Mouse (Mus musculus) Patski (cell line): ENCODE results near the gene Tango2. TPM values are rescaled to one million over a fixed set of nuclear protein-coding genes. Genes with fewer than 3 reads are reported as not detected.

Experiments
- ATAC-seq: fragments of 100-300 bp; one replicate; pipeline ENCODE4 v1.8.0; 2021
- CTCF ChIA-PET: fragments of 350-600 bp; sonication (Branson Sonifier 250); formaldehyde crosslinking; loops from one replicate; lab custom pipeline; 2022; ENCODE audit warnings: inconsistent platforms; lab: Charles Lee
- POLR2A ChIA-PET: fragments of 350-600 bp; sonication (Branson Sonifier 250); formaldehyde crosslinking; loops from one replicate; lab custom pipeline; 2022; ENCODE audit warnings: antibody characterized with exemption, inconsistent platforms; lab: Charles Lee
- DNase-seq: peaks from one replicate; pipeline ENCODE4 v3.0.0-alpha.2; 2011; ENCODE audit warnings: low read depth, low spot score
- H3K27me3 ChIP-seq: fragments of 371-371 bp; one replicate; pipeline ENCODE4 v1.5.1; 2021
- CTCF ChIP-seq: fragments of 100-300 bp; IDR thresholded peaks from one replicate; pipeline ENCODE4 v1.5.1; 2021
- in situ Hi-C: fragments of 300-500 bp; cut with MboI; formaldehyde crosslinking; loops from 3 replicates; pipeline ENCODE4 v1.11.1; 2018; ENCODE audit warnings: low pct_unique_long_range_greater_than_20kb, mixed read lengths
- polyA plus RNA-seq: library from polyadenylated mRNA; unstranded; gene quantifications from one replicate; pipeline ENCODE4 v1.2.3, GENCODE M21; 2021

Gene Tango2
- polyA plus RNA-seq: 23.7 TPM

DNA sequence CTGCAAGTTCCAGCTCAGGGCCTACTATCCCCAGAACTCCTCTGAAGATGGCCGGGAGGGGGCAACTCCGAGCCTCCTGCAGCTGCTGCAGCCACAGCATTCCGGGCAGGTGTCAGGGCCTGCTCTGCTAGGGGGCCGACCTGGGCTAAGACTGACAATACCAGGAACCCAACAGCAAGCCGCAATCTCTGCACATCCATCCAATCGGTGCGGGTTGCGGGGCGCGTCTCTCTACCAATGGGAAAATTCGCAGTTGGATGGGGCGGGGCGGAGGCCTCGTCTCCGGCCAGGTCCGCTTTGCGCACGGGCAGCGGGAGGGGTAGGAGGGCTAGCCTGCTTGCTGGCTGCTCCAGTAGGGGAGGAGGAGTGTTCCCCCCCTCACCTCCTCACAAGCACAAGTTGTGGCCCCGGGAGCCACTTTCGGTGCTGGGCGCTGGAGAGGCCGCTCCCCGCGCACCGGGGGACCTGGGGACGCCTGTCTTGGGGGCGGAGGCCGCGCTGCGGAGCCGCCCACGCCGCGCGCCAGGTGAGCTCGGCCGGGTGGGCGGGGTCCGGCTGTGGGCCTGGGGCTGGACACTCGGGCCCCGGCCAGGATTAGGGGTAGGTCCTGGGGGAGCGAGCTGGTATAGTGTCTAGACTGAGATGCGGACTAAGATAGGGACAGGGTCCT is at the start of gene Tango2, which contains the start of gene Arvcf:
Tango2 (minus strand) TSS at position 173 of the 670 bp plus-strand sequence.
Arvcf (plus strand) TSS at position 252 of the 670 bp plus-strand sequence.
- H3K27me3 ChIP-seq: no peaks in the 10 kb centered on the region
- ChIA-PET POLR2A (interaction anchor here (0.6 to 2.1 kb wide), 4 partner anchors 59 to 270 kb away, joined by 3 to 6 read pairs (median 3); no protein-coding TSS in a partner anchor), CTCF (interaction anchor here (1.2 to 4.7 kb wide), 6 partner anchors 43 to 270 kb away, joined by 3 to 33 read pairs (median 6); no protein-coding TSS in a partner anchor)
- TF ChIP-seq CTCF: no peak
- in situ Hi-C loops: loop anchor here (5.0 to 10.0 kb wide), 2 partner anchors 167 to 264 kb away; no protein-coding TSS in a partner anchor
- ATAC-seq: peak; percentile 88
- DNase-seq: peak; percentile 63

DNA sequence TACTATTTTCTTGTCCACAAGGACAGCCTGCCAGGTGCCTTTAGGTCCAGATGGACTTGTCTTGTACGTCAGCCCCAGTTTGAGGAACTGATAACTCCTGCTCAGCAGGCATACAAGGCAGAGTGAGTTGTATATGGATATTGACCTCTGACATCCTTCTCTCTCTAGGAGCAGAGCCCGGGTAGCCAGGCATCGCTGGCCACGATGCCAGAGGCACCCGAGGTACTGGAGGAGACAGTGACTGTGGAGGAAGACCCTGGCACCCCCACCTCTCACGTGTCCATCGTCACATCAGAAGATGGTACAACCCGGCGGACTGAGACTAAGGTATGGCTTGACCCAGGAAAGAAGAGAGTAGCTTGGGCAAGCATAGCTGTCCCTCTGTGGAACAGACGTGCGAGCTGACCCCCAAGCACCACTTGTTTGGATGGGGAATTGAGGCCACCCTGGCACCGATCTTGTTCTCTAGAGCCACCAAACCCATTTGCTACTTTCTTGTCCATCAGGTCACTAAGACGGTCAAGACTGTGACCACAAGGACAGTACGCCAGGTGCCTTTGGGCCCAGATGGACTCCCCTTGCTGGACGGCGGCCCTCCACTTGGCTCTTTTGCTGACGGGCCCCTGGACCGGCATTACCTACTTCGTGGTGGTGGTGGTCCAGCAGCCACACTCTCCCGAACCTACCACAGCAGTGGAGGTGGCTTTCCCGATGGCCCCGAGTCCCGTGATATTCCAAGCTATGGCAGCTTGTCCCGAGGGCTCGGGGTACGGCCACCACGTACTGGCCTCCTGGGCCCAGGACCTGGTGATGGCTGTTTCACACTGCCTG is 49.1 kb upstream of the Tango2 start:
- ATAC-seq: no peak
- ChIA-PET CTCF (no interaction called here), POLR2A (no interaction called here)
- DNase-seq: no peak
- in situ Hi-C loops: no loop called here
- TF ChIP-seq CTCF: no peak
- no peaks in the 10 kb centered on the region for H3K27me3 ChIP-seq

DNA sequence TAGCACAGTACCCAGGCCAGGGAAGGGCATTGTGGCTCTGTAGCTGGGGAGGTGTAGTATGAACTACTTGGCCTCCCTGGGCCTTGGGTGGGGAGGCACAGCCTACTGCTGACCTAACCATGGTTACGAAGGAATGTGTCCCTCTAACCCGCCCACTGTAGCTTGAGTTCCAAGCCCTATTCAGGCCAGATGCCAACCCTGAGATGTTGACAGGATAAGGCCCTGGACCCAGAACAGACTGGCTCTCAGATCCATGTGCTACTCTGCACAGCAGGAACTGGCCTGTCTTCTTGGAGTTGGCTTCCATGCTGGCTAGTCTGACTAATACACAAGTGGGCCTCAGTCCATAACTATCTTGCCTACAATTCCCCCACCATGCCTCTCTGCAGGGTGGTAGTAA is 48.3 kb upstream of the Tango2 start:
- ChIA-PET CTCF (no interaction called here), POLR2A (no interaction called here)
- TF ChIP-seq CTCF: no peak
- no peak for DNase-seq
- in situ Hi-C loops: no loop called here
- H3K27me3 ChIP-seq: no peaks in the 10 kb centered on the region
- no peak for ATAC-seq

DNA sequence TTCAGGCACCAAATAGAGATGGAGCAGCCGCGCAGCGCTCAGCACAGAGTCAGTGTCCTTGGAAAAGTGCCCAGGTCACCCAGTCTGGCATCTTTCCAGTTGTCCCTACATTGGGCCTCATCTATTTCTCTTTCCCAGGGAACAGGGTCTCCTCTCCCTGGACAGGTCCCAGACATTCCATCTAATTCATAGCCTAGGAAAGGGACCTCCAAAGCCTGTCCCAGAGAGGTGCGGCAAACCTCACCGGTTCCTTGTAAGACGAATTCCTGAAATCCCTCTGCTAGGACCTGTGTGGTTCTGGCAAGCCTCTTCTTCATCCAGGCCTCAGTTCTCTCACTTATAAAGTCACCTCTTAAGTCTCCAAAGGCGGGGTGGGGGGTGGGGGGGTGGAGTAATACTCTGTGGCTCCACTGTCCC is 47.7 kb upstream of the Tango2 start:
- ChIA-PET CTCF (interaction anchor here (1.3 kb wide), 1 partner anchor 44 kb away, joined by 3 read pairs; no protein-coding TSS in a partner anchor), POLR2A (no interaction called here)
- TF ChIP-seq CTCF: no peak
- ATAC-seq (no peak), DNase-seq (no peak)
- H3K27me3 ChIP-seq: no peaks in the 10 kb centered on the region
- in situ Hi-C loops: no loop called here

DNA sequence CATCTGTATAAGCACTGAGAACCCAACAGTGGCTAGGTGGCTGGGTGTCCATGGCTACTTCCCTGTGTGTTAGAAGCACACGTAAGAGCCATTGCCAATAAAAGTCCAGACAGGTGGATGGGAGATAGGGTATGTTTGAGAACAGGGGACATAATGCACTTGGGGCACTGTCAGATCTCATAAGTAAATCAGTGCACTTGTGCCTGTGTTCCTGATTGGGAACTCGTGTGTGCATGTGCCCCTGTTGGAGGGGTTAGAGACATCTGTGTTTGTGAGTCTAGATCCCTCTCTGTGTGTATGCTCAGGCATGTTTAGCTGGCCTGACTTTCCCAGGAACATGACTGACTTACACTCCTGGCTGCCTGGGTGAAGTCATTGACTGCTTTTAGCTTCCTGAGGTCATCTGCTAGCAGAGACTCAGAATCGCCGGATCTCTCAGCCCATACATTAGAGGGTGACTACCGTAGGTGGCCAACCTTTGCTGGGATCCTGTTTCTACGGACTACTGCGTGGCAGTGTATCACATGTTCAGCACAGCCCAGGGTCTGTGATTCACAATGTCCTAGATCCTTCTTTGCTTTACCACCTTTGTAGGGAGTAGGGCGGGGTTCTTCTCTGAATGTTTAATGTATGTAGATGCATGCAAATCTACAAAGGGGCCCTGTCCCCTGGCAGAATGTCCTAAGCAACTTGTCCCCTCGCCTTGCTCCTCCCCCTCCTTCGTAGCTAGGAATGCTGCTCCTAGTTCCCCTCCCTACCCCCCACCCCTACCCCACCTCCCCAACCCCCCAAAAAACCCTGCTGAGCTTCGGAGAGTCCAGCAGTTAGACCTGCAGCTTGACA is 47.1 kb upstream of the Tango2 start:
- no peaks in the 10 kb centered on the region for H3K27me3 ChIP-seq
- TF ChIP-seq CTCF: no peak
- CTCF ChIA-PET: interaction anchor here (1.3 kb wide), 1 partner anchor 43 kb away, joined by 3 read pairs; no protein-coding TSS in a partner anchor
- DNase-seq: no peak
- no peak for ATAC-seq
- in situ Hi-C loops: no loop called here
- POLR2A ChIA-PET: interaction anchor here (1.0 kb wide), 1 partner anchor 24 kb away, joined by 3 read pairs; no protein-coding TSS in a partner anchor

DNA sequence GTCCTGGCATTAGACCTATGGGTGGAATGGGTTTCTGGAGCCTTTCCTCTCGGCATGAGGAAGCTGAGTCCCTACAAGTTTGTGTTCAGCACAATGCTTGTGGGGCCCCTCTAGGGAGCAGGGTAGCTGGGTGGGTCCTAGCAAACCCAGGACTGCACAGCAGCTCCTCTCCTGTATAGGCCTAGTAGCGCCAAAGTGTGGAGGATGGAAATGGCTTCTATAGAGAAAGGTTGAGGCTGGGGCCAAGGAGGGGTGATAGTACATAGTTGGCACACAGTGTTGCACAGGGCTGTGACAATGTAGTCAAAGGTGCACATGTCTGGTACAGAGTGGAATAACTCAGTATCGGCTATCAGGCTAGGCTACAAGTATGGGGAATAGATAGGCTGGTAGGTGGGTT is 46.2 kb upstream of the Tango2 start:
- TF ChIP-seq CTCF: no peak
- in situ Hi-C loops: no loop called here
- no peaks in the 10 kb centered on the region for H3K27me3 ChIP-seq
- DNase-seq (no peak), ATAC-seq (no peak)
- CTCF ChIA-PET: interaction anchor here (1.7 kb wide), 1 partner anchor 32 kb away, joined by 5 read pairs; no protein-coding TSS in a partner anchor
- POLR2A ChIA-PET: interaction anchor here (1.0 kb wide), 1 partner anchor 25 kb away, joined by 3 read pairs; no protein-coding TSS in a partner anchor

DNA sequence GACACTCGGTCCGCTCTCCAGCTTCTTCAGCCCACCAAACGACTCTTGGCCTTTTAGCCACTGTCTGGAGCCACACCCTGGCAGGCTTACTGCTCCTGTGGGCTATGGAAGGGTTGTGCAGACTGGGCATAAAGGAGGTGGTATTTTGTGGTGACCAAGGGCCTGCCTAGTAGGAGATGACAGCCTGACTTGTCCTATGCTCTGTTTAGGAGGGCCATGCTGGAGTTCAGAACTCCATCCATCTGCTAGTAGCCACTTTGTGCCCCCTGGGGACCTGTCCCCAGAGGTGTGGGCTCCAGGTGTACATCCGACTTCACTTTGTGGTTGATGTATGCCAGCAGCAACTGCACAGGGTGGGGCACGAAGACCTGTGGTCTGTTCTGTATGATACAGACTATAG is 45.7 kb upstream of the Tango2 start:
- no peak for ATAC-seq
- in situ Hi-C loops: no loop called here
- POLR2A ChIA-PET: no interaction called here
- DNase-seq: no peak
- H3K27me3 ChIP-seq: no peaks in the 10 kb centered on the region
- no peak for TF ChIP-seq CTCF
- CTCF ChIA-PET: interaction anchor here (1.7 to 1.9 kb wide), 2 partner anchors 32 to 46 kb away, joined by 5 read pairs; partner anchors contain the start of genes Arvcf and Tango2

DNA sequence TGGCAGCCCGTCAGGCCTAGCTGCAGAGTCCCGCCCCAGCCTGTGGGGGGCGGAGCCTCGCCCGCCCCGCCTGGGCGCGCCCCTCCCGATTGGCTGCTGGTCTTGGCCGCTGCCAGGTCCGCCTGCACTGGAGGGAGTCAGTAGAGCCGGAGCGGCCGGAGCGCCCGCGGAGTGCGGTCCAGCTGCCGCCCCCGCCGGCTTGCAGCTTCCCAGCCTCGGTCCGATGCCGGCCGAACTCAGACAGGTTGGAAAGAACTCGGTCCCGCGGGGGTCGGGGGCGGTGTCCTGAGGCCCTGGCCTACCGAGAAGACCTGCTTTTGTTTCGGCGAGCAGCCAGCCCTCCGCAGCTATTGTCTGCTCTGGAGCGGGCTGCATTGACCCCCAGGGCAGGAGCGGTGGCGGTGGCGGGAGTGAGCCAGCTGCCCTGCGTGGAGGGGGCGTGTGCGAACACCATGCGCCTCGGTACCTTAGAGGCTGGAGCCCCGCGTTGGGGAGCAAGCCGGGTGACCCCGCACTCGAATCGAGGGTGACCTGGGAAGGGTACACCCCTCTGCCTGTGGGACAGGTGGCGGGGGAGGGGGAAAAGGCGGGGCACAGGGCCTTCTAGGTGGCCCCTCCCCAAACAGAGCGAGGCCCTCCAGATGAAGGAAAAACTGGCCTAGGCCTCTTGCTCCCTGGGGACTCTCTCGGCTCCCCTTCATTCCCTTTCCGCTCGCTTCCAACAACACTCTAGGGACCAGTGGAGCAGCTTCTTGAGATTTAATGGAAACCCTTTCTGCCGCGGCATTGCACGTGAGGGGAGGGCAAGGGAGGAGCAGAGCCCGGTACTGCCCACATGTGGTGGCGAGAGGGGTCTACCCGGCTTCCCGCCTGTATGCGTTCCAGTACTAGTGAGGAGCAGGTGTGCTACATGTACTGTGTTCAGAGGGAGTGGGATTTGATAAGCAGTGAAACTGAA is 44.8 kb upstream of the Tango2 start:
- ATAC-seq (peak; percentile 79), DNase-seq (no peak)
- CTCF ChIA-PET: interaction anchor here (1.7 to 1.9 kb wide), 2 partner anchors 33 to 45 kb away, joined by 5 read pairs; partner anchors contain the start of genes Arvcf and Tango2
- TF ChIP-seq CTCF: no peak
- POLR2A ChIA-PET: interaction anchor here (0.6 to 1.5 kb wide), 2 partner anchors 12 to 86 kb away, joined by 4 read pairs; no protein-coding TSS in a partner anchor
- in situ Hi-C loops: no loop called here
- H3K27me3 ChIP-seq: no peaks in the 10 kb centered on the region
